Mouse (Mus musculus) spleen, postnatal 36 days (tissue): ENCODE data around the gene Lhfpl2.

Experiments used
- DNase-seq, 2 experiments: peaks; one replicate each; pipeline ENCODE4 v3.0.0; 2022; ENCODE audit warnings: low spot score in 2 of 2, mixed read lengths in 1 of 2

Lhfpl2 gene

GRCm38 (mm10) chr13:94140446-94140845 lies 82.8 kb downstream of the Lhfpl2 start:
- DNase-seq: no peak

- no peak for DNase-seq
These were observed 85.6 kb downstream of the Lhfpl2 start for GRCm38 (mm10) chr13:94143063-94143652.

DNA sequence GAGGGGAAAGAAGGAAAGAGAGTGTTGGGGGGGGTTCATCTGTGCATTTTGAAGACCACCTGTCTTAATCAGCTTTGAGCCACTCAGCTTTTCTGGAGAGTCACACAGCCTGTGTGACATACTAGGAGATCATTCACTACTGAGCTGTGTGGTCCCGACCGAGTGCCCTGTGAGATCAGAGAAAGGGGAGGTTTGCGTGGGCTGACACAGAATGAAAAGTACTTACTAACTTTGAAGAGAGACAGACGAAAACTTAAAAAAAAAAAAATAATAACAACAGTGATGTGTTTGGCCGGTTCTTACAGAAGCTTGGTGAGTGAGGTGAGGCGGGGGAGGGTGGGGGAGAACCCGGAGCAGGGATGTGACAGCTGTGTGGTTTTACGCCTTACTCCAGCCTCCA lies 86.9 kb downstream of the Lhfpl2 start:
- DNase-seq: no peak

GRCm38 (mm10) chr13:94147257-94147656 lies 89.7 kb downstream of the Lhfpl2 start:
- DNase-seq: no peak

DNA sequence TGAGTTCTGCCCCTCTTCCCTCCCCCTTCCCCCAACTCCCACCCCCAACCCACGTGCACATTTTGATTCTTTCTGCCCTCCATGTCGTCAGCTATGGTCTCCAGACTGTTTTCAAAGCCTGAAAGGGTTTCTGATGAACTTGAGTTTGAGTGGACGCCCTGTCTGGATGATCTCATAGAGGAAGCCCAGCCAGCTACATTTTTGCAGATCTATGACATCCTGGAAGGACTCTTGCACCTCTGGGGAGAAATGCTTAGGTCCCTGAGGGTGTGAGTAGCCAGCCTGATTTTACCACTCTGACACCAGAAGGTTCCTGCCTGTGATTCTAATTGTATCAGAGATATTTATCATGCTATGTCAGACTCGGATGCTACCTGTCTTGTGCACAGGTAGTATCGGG lies 91.4 kb downstream of the Lhfpl2 start:
- DNase-seq: no peak

DNA sequence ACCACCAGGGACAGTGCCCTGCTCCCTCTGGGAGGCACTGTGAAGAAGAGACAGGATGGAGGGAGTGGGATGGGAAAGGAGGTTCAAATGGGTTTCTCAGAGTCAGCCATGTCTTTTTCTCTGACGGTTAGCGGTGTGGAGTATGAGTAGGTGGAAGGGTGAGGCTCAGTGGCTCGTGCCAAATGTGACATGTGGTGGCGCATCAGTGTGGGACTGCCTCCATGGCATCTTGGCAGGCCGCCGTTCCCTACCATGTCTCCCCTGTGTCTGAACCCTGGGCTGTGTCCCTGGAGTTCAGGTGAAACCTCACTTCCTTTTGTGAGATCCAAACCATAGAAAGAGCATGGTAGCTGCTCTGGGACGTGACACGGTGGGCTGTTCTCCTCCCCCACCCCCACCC lies 92.2 kb downstream of the Lhfpl2 start:
- DNase-seq: no peak

GRCm38 (mm10) chr13:94151308-94151707 lies 93.7 kb downstream of the Lhfpl2 start:
- no peak for DNase-seq

- DNase-seq: no peak
These were observed 95.2 kb downstream of the Lhfpl2 start for GRCm38 (mm10) chr13:94152836-94153235.

DNA sequence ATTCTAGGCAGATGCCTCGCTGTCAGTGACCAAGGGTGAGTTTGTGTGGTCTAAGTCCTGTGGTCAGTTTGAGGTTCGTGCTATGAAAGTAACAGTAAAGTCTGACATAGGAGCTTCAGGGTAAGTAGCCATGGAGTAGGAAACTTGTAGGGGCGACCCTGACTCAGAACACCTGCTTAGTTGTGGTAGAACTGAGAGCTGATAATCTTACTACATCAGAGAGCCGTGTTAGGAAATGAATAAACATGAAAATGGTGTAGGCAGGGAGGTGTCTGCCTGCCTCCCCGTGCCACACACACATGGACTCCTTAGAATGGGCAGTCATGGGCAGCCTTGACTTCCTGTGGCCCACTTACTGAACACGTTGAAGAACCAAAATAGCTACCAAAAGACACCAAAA lies 96.1 kb downstream of the Lhfpl2 start:
- no peak for DNase-seq

- DNase-seq: no peak
These were observed 97.1 kb downstream of the Lhfpl2 start for GRCm38 (mm10) chr13:94154512-94155296.

DNA sequence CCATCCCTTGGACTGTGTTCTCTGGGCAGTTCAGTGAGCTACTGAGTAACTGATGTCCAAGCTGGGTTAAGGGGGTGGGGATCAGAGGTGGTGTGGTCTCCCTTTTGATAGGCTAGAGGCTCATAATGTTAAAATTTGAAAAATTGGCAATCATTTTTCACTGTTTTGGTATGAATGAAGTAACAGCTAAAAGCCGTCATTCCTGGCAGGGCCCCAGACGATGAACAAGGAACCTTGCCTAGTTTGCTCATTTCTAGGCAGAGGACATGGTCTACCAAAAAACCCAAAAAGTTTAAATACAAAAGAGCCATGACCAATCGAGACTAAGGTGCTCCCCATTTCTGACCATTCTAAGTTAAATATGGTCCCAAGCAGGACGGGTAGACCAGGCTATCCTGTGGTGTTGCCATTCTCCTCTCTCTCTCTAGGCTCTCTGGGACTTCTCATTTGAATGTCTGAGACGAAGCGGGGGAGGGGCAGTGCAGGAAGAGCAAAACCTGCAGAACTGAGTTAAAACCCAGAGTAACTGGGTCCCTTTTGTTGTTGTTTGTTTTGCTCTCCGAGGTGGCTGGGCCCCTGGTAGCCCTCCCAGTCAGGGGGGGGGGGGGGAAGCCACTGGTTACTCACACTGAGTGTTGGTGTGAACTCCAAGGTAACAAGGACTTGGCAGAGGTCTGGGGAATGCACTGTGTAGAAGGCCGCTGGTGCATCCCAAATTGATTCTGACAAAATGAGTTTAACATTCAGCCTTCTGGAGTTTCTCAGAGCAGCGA lies 98.2 kb downstream of the Lhfpl2 start:
- DNase-seq: no peak

GRCm38 (mm10) chr13:94158864-94159477 lies 101.4 kb downstream of the Lhfpl2 start:
- DNase-seq: no peak

DNA sequence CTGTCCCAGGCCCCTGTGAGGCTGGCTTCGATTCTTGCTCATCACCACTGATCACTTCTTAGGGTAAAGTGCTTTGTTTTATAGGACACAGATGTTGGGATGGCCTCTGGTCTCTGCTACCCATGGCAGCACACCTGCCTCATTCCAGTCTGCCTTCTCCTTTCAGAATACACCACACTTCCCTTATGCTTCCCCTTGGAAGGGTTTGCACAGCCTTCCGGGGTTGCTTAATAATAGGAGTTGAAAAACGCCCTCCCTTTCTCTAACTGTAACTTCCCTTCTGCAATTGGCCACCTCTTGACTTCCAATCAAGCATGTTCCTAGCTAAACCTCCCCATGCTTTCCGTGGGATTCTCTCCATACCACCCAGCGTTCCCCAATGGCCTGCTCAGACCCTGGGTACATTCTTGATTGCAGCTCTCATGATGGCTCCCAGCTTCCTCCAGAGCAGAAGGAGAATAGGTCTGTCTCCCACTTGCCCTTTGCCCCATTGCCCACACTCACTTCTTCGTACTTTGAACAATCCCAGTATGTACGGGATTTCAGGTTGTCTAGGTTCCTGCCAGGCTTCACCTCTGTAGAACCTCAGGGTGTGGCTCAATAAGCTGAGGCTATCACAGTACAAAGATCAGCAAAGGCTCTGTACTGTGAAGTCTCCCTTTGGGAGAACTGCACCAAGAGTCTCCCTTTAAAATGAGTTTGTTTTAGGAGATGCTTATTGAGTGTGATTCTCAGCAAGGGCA lies 102.1 kb downstream of the Lhfpl2 start:
- no peak for DNase-seq

- no peak for DNase-seq
These were observed 106.9 kb downstream of the Lhfpl2 start for GRCm38 (mm10) chr13:94164501-94164900.

GRCm38 (mm10) chr13:94168319-94168718 lies 110.7 kb downstream of the Lhfpl2 start:
- no peak for DNase-seq

GRCm38 (mm10) chr13:94169325-94169916 lies 111.8 kb downstream of the Lhfpl2 start:
- DNase-seq: no peak

GRCm38 (mm10) chr13:94171612-94172011 lies 114.0 kb downstream of the Lhfpl2 start:
- no peak for DNase-seq

GRCm38 (mm10) chr13:94172533-94173310 lies 115.1 kb downstream of the Lhfpl2 start:
- no peak for DNase-seq

DNA sequence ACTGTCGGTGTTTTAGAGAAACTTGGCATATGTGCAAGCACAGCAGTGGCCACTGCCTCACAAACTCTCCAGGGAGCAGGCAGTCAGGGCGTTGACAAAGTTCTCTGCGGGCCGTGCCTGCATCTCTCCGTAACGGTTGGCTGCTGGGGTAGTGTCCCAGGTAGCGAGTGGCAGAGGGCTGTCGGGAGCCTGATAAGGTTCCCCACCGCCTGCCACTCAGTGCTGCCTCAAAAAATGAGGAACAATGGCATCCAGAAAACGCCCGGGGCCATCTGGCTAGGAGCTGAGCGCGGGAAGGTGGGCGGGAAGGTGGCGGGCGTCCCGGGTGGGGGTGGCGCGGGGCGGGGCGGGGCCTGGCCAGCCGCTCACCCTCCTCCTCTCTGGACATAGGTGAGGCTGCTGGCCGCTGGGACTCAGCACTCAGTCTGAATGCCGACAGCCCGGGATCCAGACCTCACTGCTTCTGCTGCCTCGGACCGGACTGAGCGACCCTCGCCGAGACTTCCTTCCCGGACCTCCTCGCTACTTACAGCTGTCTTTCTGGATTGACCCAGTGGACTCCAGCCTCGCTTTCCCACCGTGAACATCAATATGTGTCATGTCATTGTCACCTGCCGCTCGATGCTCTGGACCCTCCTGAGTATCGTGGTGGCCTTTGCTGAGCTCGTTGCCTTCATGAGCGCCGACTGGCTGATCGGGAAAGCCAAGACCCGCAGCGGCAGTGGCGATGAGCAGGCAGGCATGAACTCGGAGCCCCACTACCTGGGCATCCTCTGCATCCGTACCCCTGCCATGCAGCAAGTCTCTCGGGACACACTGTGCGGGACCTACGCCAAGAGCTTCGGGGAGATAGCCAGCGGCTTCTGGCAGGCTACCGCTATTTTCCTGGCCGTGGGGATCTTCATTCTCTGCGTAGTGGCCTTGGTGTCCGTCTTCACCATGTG lies 116.3 kb downstream of the Lhfpl2 start:
- peak; percentile 19 to 25 for DNase-seq
